Mouse (Mus musculus): ENCODE measurements around the gene Nr1h2.
A peak's percentile ranks its signal among the peaks of the same experiment; 100 is the strongest.

The Nr1h2 gene

DNA sequence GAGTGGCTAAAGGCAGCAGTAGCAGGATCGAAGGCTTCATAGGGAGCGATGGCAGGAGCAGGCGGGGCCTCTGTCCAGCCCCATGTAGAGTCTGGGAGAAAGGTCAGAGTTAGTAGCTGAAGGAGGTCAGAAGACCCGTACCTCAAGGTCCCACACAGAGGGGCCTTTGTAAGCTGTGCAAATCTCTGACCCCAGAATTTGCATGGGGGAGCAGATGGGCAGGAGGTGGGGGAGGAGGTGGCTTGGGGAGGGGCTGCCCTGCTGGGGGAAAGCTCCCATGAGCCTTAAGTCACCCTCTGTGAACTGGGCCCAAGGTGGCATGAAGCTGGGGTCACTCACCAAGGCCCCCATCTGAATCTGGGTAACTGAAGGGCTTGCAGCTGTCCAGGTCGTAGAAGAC is 24.2 kb downstream of the Nr1h2 start:
- no peak for DNase-seq (ENCODE audit: low spot score)

GRCm38 (mm10) chr7:44527483-44528398 is 26.0 kb downstream of the Nr1h2 start:
- peak; percentile 73 for DNase-seq (ENCODE audit: low spot score)

- DNase-seq (ENCODE audit: low spot score): no peak
These were observed 27.2 kb downstream of the Nr1h2 start for GRCm38 (mm10) chr7:44526414-44527154.

DNA sequence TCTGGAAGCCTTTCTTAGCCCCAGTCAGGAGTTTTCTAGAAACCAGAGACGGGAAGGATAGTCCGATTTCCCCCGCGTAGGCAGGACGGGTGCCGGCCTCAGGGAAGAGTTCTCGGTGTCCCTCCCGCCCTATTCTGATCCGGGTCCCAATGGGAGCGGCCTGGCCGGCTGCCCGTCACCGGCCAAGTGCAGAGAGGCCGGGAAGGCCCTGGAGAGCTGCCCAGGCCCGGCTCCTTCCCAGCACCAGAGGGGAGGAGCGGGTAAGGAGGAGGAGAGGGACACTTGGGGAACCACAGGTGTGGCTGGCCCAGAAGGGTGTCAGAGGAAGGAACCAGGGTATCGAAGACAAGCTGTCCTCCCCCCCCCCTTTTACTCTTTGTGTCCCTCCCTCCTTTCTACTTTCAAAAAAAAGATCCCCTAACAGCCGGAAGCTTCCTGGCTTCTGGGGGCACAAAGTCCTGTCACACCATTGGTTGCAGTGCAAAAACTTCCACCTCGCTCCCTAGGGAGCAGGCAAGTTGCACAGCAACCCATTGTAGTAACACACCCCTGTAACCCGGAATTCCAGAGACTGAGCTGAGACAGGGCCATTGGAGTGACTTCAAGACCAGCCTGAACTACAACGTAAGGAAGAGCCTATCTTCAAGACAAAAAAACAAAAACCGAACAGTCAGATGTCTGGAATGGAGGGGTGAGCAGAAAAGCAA is 28.5 kb downstream of the Nr1h2 start:
- DNase-seq (ENCODE audit: low spot score): peak; percentile 85

GRCm38 (mm10) chr7:44524502-44524901 is 29.2 kb downstream of the Nr1h2 start, which contains the start of gene Mybpc2:
TSS of gene Mybpc2 (minus strand) at chr7:44524656.
- no peak for DNase-seq (ENCODE audit: low spot score)

DNA sequence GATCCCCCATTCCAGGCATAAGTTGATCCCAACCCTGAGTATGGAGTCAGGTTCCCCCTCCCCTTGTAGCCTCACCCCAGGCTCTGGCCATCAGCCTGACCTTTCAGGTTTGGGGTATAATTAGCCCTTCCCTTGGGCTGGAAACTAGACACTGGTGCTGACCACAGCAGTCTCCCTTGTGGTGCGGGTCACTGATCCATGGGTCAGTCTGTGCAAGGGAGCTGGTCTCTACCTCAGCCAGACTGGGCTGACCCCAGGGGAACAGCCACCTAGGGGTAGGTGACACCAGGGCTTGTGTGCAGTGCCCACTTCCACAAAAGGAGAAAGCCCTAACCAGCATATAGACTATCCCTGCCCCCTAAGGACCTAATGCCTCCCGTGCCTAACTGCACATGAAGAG is 30.7 kb downstream of the Nr1h2 start:
- DNase-seq (ENCODE audit: low spot score): no peak

GRCm38 (mm10) chr7:44521710-44522109 is 32.0 kb downstream of the Nr1h2 start:
- no peak for DNase-seq (ENCODE audit: low spot score)

GRCm38 (mm10) chr7:44520990-44521389 is 32.8 kb downstream of the Nr1h2 start:
- no peak for DNase-seq (ENCODE audit: low spot score)

GRCm38 (mm10) chr7:44519240-44519913 is 34.4 kb downstream of the Nr1h2 start:
- no peak for DNase-seq (ENCODE audit: low spot score)

- no peak for DNase-seq (ENCODE audit: low spot score)
These were observed 46.3 kb downstream of the Nr1h2 start for GRCm38 (mm10) chr7:44507491-44507890.

DNA sequence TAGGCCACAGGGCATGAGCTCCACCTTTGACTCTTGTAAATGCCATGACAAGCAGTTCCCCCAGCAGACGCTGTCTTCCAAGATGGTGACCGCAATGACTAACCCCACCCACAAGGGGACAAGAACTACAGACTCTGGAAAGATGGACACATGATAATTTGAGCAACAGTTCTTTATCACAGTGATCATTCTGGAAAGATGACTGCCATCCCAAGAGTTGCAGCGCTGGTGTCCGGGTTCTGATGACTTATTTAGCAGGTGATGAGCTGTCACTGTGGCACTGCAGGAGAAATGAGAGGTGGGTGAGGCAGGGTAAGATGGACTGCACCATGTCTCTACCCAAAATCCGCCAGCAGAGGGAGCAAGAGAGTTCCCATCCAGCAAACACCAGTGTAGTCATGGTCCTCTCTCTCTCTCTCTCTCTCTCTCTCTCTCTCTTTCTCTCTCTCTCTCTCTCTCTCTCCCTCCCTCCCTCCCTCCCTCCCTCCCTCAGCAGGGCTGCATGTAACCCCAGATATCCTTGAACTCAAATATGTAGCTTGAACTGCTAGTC is 52.1 kb downstream of the Nr1h2 start:
- DNase-seq (ENCODE audit: low spot score): no peak

DNA sequence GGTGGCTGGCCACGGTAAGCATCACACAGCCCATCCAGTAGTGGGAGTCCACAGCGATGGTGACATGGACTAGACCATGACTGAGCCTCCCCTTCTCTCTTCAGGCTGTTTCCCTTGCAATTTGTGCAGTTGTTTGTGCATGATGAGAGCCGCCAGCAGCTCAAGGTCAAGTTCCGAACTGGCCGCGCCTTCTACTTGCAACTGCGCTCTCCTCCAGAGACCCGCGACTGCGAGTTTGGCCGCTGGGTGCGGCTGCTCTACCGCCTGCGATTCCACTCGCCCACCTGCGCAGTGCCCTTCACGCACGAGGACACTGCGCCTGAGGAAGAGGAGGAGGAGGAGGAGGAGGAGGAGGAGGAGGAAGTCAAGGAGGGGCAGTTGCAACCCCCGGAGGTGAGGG is 53.7 kb downstream of the Nr1h2 start:
- DNase-seq (ENCODE audit: low spot score): no peak
